Mouse (Mus musculus) liver, embryonic 13.5 days (tissue): ENCODE measurements around the gene Sprr2d. TPM values are rescaled to one million over a fixed set of nuclear protein-coding genes. Genes with fewer than 3 reads are reported as not detected.

Experiments
- ATAC-seq: fragments of 200-750 bp; cut with Nextera tagmentation; 2 replicates; pipeline ENCODE4 v1.8.0; 2017; ENCODE audit warnings: low read depth, mild to moderate bottlenecking, moderate number of reproducible peaks, moderate library complexity
- DNase-seq: peaks from one replicate; pipeline ENCODE4 v3.0.0; 2022
- H3K27ac ChIP-seq: fragments of 300-500 bp; sonication (generic); 2 replicates; pipeline ENCODE4 v1.5.1; 2015; ENCODE audit warnings: moderate library complexity, mild to moderate bottlenecking, inconsistent platforms
- H3K27me3 ChIP-seq: fragments of 300-500 bp; sonication (generic); 2 replicates; pipeline ENCODE4 v1.6.1; 2015; ENCODE audit warnings: mild to moderate bottlenecking, inconsistent platforms
- H3K36me3 ChIP-seq: fragments of 300-500 bp; sonication (generic); 2 replicates; pipeline ENCODE4 v1.6.1; 2015; ENCODE audit warnings: mild to moderate bottlenecking, inconsistent platforms
- H3K4me1 ChIP-seq: fragments of 300-500 bp; sonication (generic); replicated peaks from 2 replicates; pipeline ENCODE4 v1.6.1; 2015; ENCODE audit warnings: inconsistent platforms
- H3K4me2 ChIP-seq: fragments of 300-500 bp; sonication (generic); 2 replicates; pipeline ENCODE4 v1.6.1; 2015; ENCODE audit warnings: inconsistent platforms, mild to moderate bottlenecking, moderate library complexity
- H3K4me3 ChIP-seq: fragments of 300-500 bp; sonication (generic); replicated peaks from 2 replicates; pipeline ENCODE4 v1.5.1; 2015; ENCODE audit warnings: mild to moderate bottlenecking, inconsistent platforms
- H3K9ac ChIP-seq: fragments of 300-500 bp; sonication (generic); 2 replicates; pipeline ENCODE4 v1.6.1; 2015; ENCODE audit warnings: mild to moderate bottlenecking, inconsistent platforms
- H3K9me3 ChIP-seq: fragments of 300-500 bp; sonication (generic); replicated peaks from 2 replicates; pipeline ENCODE4 v1.6.1; 2016; ENCODE audit warnings: inconsistent platforms
- WGBS: fragments of 180-500 bp; shearing (Covaris S2); methylation state at CpG from one replicate; pipeline ENCODE4 v1.1.7; 2015; ENCODE audit not compliant: insufficient replicate concordance; 5-methylcytosine and 5-hydroxymethylcytosine counted together
- polyA plus RNA-seq: library from polyadenylated mRNA; unstranded; fragments of >200 nt; fragmentation: Nextera tagmentation; extraction: Ambion mirVana; gene quantifications from 2 replicates; pipeline ENCODE4 v1.2.1, GENCODE M21; 2015

Gene Sprr2d
- not detected in 2 replicates for polyA plus RNA-seq

DNA sequence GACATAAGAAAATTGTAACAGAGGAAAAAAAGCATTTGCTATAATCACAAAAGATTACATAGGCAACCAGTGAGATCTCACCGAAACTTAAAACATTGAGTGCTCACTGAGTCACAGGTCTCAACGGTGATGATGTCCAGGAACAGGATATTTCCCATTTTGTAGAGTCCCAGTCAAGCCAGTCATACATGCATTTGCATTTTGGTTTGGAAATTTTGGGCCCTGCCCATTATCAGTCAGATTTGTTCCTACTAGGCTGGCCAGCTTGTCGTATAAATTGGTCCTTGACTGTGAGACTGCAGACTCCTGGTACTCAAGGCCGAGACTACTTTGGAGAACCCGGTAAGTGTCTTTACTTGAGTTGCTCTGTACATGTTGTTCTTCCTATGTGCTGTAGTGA is at the start of gene Sprr2d:
TSS of gene Sprr2d (plus strand) at position 301 of the 400 bp plus-strand sequence.
- ATAC-seq = no peak
- no peak within 1 kb of the TSS for H3K4me2 ChIP-seq
- H3K4me3 ChIP-seq = no peak within 1 kb of the TSS
- no peak for DNase-seq
- H3K9me3 ChIP-seq = no peaks in the 10 kb centered on the region
- no peak within 1 kb of the TSS for H3K27ac ChIP-seq
- H3K36me3 ChIP-seq = no peaks in the 10 kb centered on the region
- H3K9ac ChIP-seq = no peak within 1 kb of the TSS
- H3K27me3 ChIP-seq = no peaks in the 10 kb centered on the region
- no peaks in the 10 kb centered on the region for H3K4me1 ChIP-seq
- WGBS = 78% methylated on average over 5 of the region's 5 CpGs

- Histone ChIP-seq H3K4me2 (no peak overlapping the region), H3K36me3 (no peaks in the 10 kb centered on the region), H3K9ac (no peak overlapping the region), H3K27ac (no peak overlapping the region), H3K27me3 (no peaks in the 10 kb centered on the region), H3K4me3 (no peak overlapping the region), H3K4me1 (no peaks in the 10 kb centered on the region), H3K9me3 (no peaks in the 10 kb centered on the region)
- DNase-seq (no peak), ATAC-seq (no peak)
- WGBS = 81% methylated on average over 1 of the region's 1 CpGs
These were observed 31.5 kb upstream of the Sprr2d start for GRCm38 (mm10) chr3:92307406-92307805.

- ATAC-seq (no peak), DNase-seq (no peak)
- 49% methylated on average over 2 of the region's 2 CpGs for WGBS
- Histone ChIP-seq H3K9ac (no peak within 1 kb of the TSS), H3K4me2 (no peak within 1 kb of the TSS), H3K27ac (no peak within 1 kb of the TSS), H3K36me3 (no peaks in the 10 kb centered on the region), H3K4me3 (no peak within 1 kb of the TSS), H3K4me1 (no peaks in the 10 kb centered on the region), H3K27me3 (no peaks in the 10 kb centered on the region), H3K9me3 (no peaks in the 10 kb centered on the region)
These were observed 22.6 kb upstream of the Sprr2d start, which contains the start of gene Sprr2b for GRCm38 (mm10) chr3:92316320-92316719. Gene Sprr2b (plus strand): TSS chr3:92316620.

GRCm38 (mm10) chr3:92317384-92317783 is 21.6 kb upstream of the Sprr2d start:
- WGBS = 48% methylated on average over 2 of the region's 2 CpGs

DNA sequence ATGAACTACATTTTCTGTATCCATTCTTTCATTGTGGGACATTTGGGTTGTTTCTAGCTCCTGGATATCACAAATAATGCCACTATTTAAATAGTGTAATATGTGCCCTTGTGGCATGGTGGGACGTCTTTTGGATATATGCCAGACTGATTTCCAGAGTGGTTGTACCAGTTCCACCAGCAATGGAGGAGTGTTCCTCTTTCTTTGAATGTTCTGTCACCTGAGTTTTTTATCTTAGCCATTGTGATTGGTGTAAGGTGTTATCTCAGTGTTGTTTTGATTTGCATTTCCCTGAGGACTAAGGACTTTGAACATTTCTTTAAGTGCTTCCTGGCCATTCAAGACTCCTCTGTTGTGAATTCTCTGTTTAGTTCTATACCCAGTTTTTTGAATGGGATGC is 2.7 kb upstream of the Sprr2d start:
- Histone ChIP-seq H3K27me3 (no peaks in the 10 kb centered on the region), H3K4me1 (no peaks in the 10 kb centered on the region), H3K9ac (no peak overlapping the region), H3K4me3 (no peak overlapping the region), H3K27ac (no peak overlapping the region), H3K4me2 (no peak overlapping the region), H3K36me3 (no peaks in the 10 kb centered on the region), H3K9me3 (no peaks in the 10 kb centered on the region)
- ATAC-seq (no peak), DNase-seq (no peak)
- WGBS = 63% methylated on average over 1 of the region's 1 CpGs

More at GRCm38 (mm10) chr3:92317384-92317783, 21.6 kb upstream of the Sprr2d start:
- Histone ChIP-seq H3K36me3 (no peaks in the 10 kb centered on the region), H3K4me3 (no peak overlapping the region), H3K27ac (no peak overlapping the region), H3K9me3 (no peaks in the 10 kb centered on the region), H3K4me1 (no peaks in the 10 kb centered on the region), H3K27me3 (no peaks in the 10 kb centered on the region), H3K4me2 (no peak overlapping the region), H3K9ac (no peak overlapping the region)
- no peak for ATAC-seq
- no peak for DNase-seq

- H3K9ac ChIP-seq = no peak within 1 kb of the TSS
- H3K4me2 ChIP-seq = no peak within 1 kb of the TSS
- 60% methylated on average over 2 of the region's 2 CpGs for WGBS
- no peak for ATAC-seq
- no peak within 1 kb of the TSS for H3K4me3 ChIP-seq
- no peak within 1 kb of the TSS for H3K27ac ChIP-seq
- no peak for DNase-seq
- H3K27me3 ChIP-seq = no peaks in the 10 kb centered on the region
- H3K9me3 ChIP-seq = no peaks in the 10 kb centered on the region
- no peaks in the 10 kb centered on the region for H3K36me3 ChIP-seq
- H3K4me1 ChIP-seq = no peaks in the 10 kb centered on the region
These were observed 12.9 kb downstream of the Sprr2d start, which contains the start of gene Sprr2e for GRCm38 (mm10) chr3:92351843-92352242. Gene Sprr2e (plus strand): TSS chr3:92352143.

- ATAC-seq = no peak
- H3K36me3 ChIP-seq = no peaks in the 10 kb centered on the region
- no peak overlapping the region for H3K9ac ChIP-seq
- H3K27me3 ChIP-seq = no peaks in the 10 kb centered on the region
- no peaks in the 10 kb centered on the region for H3K9me3 ChIP-seq
- H3K4me1 ChIP-seq = no peaks in the 10 kb centered on the region
- no peak overlapping the region for H3K27ac ChIP-seq
- H3K4me3 ChIP-seq = no peak overlapping the region
- no peak for DNase-seq
- H3K4me2 ChIP-seq = no peak overlapping the region
These were observed 22.7 kb downstream of the Sprr2d start for GRCm38 (mm10) chr3:92361619-92362018.

DNA sequence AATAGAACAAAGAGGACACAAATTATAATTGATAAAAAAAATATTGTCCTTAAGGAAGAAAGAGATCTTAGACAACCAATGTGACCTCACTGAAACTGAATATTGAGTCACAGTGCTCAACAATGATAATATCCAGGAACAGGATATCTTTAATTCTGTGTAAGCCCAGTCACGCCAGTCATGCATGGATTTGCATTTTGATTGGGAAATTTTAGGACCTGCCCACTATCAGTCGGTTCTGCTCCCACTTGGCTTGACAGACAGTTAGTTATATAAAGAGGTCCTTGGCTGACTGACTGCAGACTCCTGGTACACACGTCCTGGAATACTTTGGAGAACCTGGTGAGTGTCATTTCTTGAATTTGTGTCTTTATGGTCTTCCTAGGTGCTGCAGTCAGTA is 25.9 kb downstream of the Sprr2d start, which contains the start of gene Sprr2f:
TSS of gene Sprr2f (plus strand) at position 301 of the 400 bp plus-strand sequence.
- Histone ChIP-seq H3K4me1 (no peaks in the 10 kb centered on the region), H3K9me3 (no peaks in the 10 kb centered on the region)

GRCm38 (mm10) chr3:92373613-92374012 is 34.7 kb downstream of the Sprr2d start:
- DNase-seq (no peak), ATAC-seq (no peak)
- Histone ChIP-seq H3K9me3 (no peaks in the 10 kb centered on the region), H3K4me2 (no peak overlapping the region), H3K27me3 (no peaks in the 10 kb centered on the region), H3K27ac (no peak overlapping the region), H3K4me3 (no peak overlapping the region), H3K36me3 (no peaks in the 10 kb centered on the region), H3K4me1 (no peaks in the 10 kb centered on the region), H3K9ac (no peak overlapping the region)
- WGBS = 48% methylated on average over 2 of the region's 2 CpGs

More for the DNA sequence above, 25.9 kb downstream of the Sprr2d start, which contains the start of gene Sprr2f:
- no peaks in the 10 kb centered on the region for H3K36me3 ChIP-seq
- H3K4me3 ChIP-seq = no peak within 1 kb of the TSS
- no peak for DNase-seq
- no peak within 1 kb of the TSS for H3K9ac ChIP-seq
- no peak for ATAC-seq
- no peak within 1 kb of the TSS for H3K27ac ChIP-seq
- WGBS = 37% methylated on average over 3 of the region's 3 CpGs
- no peak within 1 kb of the TSS for H3K4me2 ChIP-seq
- H3K27me3 ChIP-seq = no peaks in the 10 kb centered on the region

GRCm38 (mm10) chr3:92385385-92385784 is 46.4 kb downstream of the Sprr2d start, which contains the start of gene Sprr2h:
Gene Sprr2h (plus strand): TSS chr3:92385685.
- Histone ChIP-seq H3K27me3 (no peaks in the 10 kb centered on the region), H3K36me3 (no peaks in the 10 kb centered on the region), H3K4me3 (no peak within 1 kb of the TSS), H3K4me1 (no peaks in the 10 kb centered on the region), H3K4me2 (no peak within 1 kb of the TSS), H3K9me3 (no peaks in the 10 kb centered on the region), H3K9ac (no peak within 1 kb of the TSS), H3K27ac (no peak within 1 kb of the TSS)
- ATAC-seq (no peak), DNase-seq (no peak)
- WGBS = 39% methylated on average over 1 of the region's 1 CpGs
